Mouse (Mus musculus): ENCODE results near the gene Zmiz1.

Gene Zmiz1

DNA sequence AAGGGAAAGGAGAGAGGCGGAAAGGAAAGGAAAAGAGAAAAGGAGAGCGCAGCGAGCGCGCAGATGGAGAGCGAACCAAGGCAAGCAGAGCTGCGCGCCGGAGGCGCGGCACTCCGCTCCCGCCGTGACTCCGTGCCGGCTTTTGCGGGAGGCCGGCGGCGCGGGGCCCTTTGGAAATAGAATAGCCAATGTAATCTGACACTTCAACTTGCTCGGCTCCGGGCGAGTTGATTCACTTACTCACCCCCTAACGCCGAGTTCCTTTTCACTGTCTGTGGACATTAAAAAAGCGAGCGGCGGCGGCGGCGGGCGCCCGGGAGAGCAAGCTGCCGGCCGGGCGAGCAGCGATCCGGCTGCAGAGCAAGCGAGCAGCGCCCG lies at the start of gene Zmiz1:
Gene Zmiz1, plus strand, starts transcription at position 170 of the 378 bp plus-strand sequence.
- peak; percentile 94 for DNase-seq (ENCODE audit: low read depth, low spot score)

DNA sequence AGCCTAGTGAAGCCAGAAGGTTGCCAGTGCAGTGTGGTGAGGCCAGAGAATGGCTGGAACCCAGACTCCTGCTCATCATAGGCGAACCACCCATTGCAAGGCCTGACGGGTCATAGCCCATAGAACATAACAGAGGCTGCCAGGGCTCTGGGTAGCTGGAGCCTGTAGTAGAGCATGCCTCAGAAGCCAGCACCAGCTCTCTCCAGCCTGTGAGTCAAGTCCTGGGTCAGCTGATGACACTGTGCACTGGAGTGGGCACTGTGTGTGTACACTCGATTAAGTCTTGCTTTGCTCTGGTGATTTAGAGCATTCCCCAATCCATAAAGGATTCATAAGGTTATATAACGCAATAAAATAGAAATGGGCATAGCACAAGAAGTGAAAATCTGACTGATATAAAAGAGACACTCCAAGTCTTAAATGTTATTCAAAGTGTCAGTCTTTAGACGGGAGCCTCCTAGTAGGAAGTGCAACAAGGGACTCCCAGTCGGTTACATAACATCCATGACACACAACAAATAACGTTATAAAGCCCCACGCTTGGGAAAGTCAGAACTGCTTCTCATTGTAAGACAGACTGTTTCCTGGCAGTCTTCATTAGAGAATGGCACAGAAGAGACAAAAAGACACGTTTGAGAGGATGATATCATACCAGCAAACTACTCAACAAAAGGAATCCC lies 47.0 kb upstream of the Zmiz1 start:
- no peak for DNase-seq (ENCODE audit: low read depth, low spot score)

DNA sequence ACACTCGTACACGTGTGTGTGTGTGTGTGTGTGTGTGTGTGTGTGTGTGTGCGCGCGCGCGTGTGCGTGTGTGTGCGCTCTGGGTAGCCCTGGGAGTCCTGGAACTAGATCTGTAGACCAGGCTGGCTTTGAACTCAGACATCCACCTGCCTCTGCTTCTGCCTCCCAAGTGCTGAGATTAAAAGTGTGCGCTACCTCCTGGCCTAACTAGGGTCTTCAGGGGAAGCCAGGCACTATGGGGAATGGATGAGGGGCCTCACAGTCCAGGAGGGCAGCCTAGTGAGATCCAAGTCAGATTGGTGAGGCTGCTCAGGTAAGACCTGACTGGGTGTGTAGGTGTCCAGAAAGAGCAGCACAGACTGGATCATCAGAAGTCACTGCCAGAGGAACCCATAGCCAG lies 46.2 kb upstream of the Zmiz1 start:
- DNase-seq (ENCODE audit: low read depth, low spot score): no peak

DNA sequence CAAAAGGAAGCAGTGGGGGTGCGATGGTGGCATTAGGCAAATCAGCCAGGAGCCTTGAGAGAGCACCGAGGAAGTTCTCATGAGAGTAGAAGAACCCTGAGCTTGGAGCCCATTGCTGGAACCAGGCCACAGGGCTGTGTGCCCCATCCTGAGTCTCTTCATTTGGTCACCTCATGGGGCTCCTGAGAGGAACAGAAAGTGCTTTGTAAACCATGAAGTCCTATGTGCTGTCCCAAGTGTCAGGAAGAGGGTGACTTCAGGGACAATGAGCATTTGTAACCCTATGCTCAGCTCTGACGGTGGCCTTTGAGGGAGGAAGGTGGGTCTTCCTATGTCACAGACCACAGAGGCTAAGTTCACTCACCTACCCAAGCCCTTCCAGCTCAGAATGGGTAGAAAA lies 45.5 kb upstream of the Zmiz1 start:
- DNase-seq (ENCODE audit: low read depth, low spot score): no peak

DNA sequence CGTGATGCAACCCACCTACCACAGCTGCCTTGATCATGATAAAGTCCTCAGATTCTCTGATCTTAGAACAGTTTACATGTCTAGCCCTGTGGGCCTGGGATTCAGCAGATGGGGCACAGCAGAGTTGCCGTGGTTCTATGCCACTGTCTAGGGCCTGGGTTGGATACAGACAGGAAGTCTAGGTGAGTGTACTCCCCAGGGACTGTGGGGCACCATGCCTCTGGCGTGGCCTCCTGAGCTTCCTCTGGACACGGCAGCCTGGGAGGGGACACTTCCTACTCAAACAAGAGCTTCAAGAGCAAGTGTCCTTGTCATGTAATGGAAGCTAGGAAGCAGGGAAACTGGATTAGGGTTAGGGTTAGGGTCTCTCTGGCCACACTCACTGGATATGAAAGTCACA lies 44.9 kb upstream of the Zmiz1 start:
- DNase-seq (ENCODE audit: low read depth, low spot score): no peak

DNA sequence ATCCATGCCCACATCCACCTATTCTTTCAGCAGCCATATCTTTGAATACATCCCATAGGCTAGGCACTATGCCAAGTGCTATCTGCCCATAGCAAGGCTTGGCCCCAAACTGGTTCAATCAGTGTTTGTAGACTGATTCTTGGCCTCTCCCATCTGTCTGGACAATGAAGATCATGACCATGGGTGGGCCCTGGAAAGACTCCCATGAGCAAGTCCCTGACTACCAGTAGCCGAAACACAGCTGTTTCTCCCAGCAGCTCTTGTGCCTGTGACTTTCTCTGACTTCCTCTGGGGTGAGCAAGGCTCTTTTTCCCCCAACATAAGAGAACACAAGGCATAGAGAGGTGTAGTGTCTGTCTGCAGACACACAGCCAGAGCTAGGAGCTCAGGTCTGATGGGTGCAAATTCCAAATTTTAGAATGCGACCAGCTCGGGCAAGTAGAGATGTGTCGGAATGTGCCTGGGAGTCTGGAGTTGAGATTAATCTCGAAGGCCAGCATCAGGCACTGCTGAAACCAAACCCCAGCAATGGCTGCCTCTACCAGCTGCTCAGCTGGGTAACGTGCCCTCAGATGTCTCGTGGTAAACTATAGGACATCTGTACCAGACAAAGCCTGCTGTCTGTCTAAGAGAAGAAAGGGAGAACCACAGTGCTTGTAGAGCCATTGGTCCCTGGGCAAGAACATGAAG lies 38.8 kb upstream of the Zmiz1 start:
- DNase-seq (ENCODE audit: low read depth, low spot score): no peak

DNA sequence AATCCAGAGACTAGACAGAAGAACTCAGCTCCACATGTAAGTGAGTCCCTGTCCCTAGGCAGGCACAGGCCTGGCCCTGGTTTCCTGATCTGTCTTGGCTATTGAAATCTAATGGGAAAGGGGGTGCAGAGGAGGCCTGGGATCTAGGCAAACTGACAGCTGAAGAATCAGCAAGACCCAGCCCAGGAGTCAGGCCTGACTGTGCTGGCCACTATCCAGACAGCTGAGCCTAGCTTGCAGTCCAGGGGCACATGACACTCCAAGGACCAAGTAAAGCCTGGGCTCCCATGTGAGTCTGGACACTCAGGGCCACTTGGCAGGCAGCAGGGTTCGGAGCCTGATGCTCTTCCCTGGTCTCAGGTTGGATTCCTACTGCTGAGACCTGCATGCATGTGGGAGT lies 38.0 kb upstream of the Zmiz1 start:
- DNase-seq (ENCODE audit: low read depth, low spot score): peak; percentile 24

DNA sequence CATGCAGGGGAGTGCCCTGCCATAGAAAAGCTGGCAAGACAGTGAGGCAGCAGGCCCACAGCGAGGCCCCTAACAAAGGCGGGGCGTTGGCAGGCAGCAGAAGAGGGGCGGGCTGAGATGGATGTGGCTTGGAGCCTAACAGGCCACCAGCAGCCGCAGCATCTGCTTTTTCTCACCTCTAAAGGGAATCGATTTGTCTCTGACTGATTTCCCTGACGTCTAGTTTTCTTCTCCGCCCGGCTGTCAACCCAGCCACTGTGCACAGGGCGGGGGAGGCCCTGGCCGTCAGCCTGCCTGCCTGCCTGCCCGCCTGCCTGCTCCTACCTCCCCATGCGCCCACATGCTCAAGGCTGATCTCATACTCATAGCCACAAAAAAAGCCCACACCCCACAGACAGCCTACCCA lies 37.4 kb upstream of the Zmiz1 start:
- peak; percentile 73 for DNase-seq (ENCODE audit: low read depth, low spot score)

DNA sequence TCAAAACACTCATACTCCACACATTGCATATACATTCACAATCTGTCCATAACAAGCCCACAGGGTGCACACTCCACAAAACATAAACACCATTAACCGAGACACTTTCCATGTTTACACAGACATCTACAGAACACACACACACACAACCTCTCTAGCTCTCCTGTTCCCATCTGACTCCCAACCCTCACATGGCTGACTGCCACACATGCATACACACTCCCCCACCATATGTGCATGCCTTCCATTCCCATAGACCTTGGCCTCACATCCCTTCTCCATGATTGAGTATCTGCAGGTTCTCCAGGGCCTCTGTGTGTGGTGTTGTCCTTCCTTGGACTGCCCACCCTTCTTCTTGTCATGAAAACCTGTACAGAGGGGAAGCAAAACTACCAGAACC lies 36.0 kb upstream of the Zmiz1 start:
- no peak for DNase-seq (ENCODE audit: low read depth, low spot score)

DNA sequence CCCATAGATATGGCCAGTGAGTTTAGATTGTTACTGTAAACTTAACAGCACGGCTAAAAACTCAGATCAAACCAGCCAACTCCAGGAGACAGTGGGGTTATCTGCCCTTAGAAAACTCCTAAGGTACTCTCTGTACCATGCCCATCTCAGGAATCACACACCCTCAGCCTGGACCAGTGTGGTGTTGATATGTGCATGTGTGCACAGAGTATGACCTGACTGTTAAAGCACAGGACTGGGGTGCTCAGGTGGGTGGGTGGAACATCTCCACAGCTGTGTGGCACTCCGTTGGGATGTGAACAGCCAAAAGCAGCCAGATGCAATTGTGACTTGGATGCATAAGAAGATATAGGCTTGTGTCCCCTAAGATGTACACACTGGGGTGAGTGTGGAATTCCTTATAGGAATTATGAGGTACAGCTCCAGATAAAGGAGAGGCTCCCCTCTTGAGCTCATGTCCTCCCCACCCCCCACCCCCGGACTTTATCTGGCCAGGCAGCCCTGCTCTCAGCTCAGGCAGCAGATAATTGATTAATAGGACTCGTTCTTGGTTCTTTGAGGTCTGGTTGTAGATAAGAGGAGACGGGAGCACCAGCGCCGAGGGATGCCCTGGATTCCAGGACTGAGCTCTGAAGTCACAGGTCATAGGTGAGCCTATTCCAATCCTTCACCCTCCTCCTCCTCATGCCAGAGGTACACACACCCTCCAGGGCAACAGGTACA lies 35.1 kb upstream of the Zmiz1 start:
- DNase-seq (ENCODE audit: low read depth, low spot score): no peak

DNA sequence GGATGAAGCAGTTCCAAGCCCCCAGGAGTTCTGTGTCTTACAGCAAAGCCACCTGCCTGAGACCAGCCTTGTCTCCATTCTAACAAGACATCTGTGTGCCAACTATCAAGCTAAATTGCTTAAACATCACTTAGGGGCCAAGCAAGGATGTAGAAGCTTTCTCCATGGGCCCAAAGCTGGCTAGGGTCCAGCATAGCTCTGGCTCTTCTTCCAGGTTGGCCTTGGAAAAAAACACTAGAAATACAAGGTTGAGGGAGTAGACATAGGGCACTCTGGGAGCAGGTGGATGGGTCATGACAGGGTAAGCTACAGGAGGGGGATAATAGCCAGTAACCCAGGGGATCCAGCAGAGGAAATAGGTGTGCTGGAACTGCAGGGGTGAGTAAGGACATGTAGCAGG lies 20.7 kb upstream of the Zmiz1 start:
- no peak for DNase-seq (ENCODE audit: low read depth, low spot score)

DNA sequence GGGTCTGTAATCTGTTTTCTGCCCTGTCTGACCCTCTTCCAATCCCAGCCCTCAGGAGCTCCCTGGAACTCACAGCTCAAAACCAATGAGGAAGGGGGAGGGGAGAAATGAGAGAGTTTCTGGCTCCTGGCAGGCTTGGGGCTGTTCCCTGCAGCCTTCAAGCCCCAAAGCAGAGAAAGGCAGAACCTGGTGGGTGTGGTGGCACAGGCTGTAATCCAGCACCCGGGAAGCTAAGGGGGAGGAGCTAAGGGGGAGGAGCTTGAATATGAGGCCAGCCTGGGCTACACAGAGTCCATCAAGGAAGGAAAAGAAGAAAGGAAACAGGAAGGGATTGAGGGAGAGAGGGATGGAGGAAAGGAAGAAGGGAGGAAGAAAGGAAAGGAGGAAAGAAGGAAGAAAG lies 18.9 kb upstream of the Zmiz1 start:
- no peak for DNase-seq (ENCODE audit: low read depth, low spot score)

DNA sequence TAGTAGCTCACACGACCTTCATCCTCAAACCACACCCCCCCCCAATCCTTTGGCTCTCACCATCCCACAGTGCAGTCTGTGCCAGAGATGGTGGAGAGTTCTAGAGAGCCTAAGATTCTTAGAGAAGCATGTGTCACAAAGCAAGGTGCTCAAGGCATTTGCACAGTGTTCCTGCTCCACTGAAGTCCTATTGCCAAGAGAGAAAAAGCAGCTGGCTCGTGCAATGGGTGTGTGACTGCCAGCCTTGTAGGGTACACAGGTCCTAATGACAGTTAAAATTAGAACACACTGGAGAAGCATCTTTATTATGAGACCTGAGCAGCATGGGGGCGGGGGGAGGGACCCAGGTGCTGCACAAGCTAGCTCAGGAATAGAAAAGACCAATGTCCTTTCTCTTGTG lies 18.2 kb upstream of the Zmiz1 start:
- no peak for DNase-seq (ENCODE audit: low read depth, low spot score)

DNA sequence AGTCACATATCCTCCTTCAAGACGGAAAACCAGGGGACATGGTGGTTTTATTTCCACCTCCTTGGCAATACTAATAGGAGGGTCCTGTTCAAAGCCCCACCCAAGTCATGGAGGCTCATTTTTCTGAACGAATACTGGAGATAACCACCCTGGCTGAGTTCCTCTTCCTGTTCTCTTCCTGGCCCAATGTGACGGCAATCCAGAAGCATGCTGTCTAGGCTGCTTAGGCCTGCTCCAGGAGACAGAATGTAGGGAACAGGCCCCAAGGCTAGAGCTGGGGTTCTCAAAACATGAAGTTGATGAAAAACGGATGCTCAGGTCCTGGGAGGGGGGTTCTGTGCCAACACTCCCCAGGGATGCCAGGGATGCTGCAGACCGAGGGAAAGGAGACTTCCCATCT lies 17.5 kb upstream of the Zmiz1 start:
- no peak for DNase-seq (ENCODE audit: low read depth, low spot score)

DNA sequence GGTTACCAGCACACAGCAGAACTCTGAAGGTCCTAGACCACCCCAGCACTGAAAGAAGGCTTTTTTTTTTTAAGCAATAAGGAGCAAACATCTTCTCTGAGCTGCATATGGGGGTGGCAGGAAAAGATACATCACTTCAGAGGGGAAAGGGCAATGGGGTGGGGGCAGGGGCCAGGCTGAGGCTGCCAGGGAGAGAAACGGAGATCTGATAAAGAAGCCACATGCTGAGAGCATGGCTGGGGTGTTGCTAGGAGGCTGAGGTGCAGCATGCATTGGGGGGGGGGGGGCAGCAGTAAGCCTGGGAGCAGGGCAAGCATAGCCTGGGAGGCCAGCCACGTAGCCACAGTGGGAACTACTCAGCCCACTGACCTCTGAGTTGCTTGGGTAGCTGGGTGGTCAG lies 16.3 kb upstream of the Zmiz1 start:
- no peak for DNase-seq (ENCODE audit: low read depth, low spot score)

DNA sequence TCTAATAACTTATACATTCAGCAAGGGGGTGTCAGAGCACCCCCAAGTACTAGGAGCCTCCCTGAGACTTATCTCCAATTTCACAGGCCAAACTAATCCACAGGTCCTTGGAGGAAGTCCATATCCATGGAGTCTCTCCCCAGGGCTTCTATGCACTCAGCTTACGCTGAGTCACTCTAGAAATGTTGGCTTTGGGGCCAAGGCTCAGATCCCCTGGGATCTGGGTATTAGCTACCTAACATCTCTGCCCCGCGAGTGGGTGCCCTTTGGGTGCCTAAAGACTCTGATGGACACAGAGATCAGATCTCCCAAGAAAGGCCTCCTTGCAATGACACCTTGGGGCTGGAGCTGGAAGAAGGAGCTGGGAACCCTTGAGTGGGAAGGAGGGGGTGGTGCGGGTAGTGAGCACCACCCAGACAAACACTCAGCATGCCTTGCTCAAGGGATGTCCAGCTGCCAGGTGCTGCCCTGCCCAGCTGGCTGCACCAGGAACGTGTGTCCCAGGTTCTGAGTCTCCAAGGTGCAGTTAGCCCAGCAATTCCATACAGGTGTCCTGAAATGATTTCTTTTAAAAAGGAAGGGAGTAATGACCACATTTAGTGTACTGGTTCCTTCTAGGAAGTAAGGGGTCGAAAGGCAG lies 11.7 kb upstream of the Zmiz1 start:
- DNase-seq (ENCODE audit: low read depth, low spot score): no peak

DNA sequence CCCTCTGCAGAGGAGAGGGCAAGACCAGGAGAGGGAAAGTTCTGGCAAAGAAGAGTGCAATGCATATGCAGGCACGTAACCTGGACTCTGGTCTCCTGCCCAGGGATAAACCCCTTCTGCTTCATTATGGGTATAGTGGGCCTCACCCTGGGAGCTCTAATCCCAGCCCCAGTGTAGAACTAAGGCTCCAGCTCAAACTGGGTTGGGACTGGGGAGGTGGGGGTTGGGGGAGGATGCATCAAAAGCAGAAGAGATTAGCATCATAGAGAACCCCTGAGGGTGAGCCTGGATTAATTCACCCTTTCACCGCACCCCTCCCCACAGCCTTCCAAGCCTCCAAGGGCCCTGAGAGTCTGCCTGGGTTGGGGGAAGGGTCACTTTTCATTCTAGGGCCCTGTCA lies 10.5 kb upstream of the Zmiz1 start:
- no peak for DNase-seq (ENCODE audit: low read depth, low spot score)

DNA sequence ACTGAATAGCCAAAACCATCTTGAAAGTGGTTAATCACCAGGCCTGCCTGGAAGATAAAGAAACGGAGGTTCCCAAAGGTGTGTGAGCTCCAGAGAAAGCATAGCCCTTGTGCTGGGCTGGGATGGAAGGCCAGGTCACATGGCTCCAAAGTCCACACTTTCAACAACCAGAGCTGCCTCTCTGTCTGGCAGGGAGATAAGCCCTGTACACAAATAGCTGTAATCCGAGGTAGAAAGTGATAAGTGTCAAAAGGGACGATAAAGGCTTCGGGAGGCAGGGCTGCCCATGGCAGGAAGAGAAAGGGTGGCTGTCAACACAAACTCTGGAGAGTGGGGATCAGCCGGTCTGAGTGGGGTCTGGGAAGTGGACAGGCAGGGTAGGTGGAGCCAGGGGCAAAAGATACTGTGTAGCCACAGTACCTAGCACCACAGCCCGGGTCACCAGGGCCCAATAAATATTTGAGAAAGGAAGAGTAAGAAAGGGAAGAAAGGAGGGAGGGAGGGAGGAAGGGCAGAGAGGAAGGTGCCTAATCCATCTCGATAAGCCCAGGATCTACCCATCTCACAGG lies 7.8 kb upstream of the Zmiz1 start:
- no peak for DNase-seq (ENCODE audit: low read depth, low spot score)

DNA sequence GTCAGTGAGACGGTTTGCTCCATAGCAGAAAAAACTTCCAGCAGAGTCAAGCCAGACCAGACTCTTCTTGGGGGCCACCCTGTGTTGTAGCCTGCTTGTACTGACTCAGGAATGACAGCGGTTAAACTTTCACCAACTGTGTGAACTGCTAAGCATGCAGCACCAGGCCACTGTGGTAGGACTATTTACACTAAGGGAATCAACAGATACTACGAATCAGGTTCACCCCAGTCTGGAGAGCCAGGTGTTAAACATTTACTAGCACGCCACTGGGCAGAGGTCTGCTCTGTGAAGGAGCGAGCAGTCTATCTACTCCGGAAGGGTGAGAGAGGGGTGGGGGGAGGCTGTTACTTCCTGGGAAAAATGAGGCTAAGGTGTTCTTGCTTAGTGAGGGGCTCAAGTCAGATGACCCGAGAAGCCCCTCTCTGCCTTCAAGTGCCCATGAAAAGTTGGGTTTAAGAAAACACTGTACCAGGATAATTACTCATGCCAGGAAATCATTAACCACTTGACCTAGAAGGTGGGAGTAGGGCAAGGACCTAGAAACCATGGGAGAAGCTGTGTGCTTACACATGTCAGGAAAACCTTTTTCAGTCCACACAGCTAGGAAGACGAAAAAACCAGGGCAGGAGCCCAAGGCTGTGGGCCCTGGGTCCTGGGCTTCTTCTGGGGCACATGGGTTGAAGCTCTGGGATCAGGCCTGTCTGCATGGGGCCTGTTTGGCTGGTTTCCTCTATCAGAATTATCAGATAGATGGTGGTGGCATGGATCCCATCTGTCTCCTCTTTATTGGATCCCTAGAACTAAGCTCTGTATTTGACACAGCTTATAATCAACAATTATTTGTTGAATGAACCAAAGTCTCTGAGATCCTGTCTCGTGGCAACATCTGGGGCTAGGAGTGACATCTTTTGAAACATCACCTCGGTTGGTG lies 7.0 kb upstream of the Zmiz1 start:
- no peak for DNase-seq (ENCODE audit: low read depth, low spot score)

DNA sequence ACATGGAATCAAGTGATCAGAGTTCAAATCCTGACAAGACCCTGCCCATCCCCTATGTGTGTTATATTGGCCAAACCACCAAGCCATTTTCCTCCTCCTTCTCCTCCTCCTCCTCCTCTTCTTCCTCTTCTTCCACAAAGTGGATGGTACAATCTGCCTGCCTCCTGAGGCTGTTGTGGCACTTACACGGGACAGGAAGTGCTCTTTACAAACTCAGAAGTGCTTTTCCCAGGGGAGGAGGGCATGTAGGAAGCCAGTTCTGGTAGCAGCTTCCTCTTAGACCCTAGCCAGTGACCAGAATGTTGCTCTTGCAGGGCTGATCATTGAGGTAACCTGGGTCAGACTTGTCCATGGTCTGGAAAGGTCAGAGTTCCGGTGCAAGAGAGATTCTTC lies 6.4 kb upstream of the Zmiz1 start:
- no peak for DNase-seq (ENCODE audit: low read depth, low spot score)
